Mouse (Mus musculus) erythroid progenitor cell, adult 5-6 weeks (primary cell): ENCODE results near the gene Gtf2ird1. TPM values are rescaled to one million over a fixed set of nuclear protein-coding genes. Genes with fewer than 3 reads are reported as not detected.
"Not testable (repeated sequence)": the region's sequence is repeated elsewhere in the genome, so short reads cannot be mapped to it uniquely, and the experiment has no call there.

Source experiments
- ATAC-seq: replicated peaks from 2 replicates; pipeline ENCODE4 v1.8.0; 2016; ENCODE audit warnings: moderate number of reproducible peaks, mild to moderate bottlenecking, moderate TSS enrichment, inconsistent platforms; ENCODE audit not compliant: poor library complexity, low FRiP score, severe bottlenecking
- total RNA-seq, 2 experiments: library from RNA; stranded (forward) in 1 of 2; stranded (reverse) in 1 of 2; fragments of 150-400 nt in 1 of 2; fragments of 186-747, 209-891 nt in 1 of 2; gene quantifications; 2 replicates each; pipeline versions ENCODE4 v1.2.3 to v1.2.4; 2015 to 2017; ENCODE audit warnings: low replicate concordance in 2 of 2

Gene Gtf2ird1
- total RNA-seq (2015; ENCODE audit: low replicate concordance) = 6.3 and 19.1 TPM in 2 replicates
- total RNA-seq (2017; ENCODE audit: low replicate concordance) = 0.77 and 1.6 TPM in 2 replicates

DNA sequence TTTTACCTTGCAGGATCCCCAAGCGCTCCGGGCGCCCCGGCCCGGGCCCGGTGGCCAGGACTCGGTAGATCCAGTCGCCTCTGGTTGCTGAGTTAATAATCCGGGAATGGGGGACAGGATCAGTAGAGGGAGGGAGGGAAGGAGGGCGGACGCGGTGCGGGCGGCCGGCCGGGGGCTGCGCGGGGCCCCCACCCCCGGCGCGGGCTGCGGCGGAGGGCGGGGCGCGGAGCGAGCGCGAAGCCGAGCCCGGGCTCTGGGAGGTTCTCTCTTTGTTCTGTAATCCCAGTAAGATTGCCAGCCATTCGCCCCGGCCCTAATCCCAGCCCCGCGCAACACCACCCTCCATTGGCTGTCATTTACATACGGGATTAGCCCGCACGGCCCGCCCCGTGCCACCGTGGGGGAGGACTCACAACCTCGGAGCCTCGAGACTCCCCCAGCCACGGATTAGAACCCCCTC is at the start of gene Gtf2ird1:
TSS of gene Gtf2ird1 (minus strand) at position 214 of the 460 bp plus-strand sequence.
- ATAC-seq = no peak

DNA sequence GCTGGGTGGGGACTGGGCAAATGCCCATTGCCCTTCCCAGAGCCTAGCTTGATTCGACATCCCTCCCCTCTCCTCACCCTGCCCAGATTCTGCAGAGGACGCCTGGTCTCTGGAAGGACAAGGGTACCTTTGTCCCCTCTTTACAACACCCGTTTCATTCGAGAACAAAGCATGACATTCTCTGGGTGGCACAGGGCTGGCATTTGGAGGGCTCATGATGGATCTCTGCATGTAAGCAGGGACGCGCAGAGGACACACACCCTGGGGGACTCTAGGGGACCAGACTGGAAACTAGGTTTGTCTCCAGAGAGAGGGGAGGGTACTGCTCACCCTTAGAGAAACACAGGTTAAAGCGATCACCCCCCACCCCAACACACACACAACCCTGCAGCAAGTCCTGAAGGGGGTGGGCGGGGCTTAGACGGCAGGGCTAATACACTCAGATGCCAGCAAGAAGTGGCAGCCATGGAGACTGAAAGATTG is 49.3 kb upstream of the Gtf2ird1 start:
- no peak for ATAC-seq

DNA sequence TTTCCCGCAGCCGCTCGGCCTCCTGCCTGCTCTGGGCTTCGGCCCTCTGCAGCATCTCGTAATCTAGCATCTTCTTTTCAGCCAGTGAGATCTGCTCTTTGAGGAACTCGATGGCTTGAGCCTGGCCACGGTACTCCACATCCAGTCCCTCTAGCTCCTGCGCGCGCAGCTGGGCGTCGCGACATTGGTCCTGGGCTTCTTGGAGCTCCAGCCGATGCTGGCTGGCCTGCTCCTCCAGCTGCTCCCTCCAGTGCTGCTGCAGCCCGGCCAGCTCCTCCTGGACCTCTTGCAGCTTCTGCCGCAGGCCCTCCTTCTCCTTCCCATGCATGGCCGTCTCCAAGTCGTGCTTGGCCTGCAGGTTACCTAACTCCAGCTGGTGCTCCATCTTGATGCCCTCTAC is 46.1 kb upstream of the Gtf2ird1 start:
- no peak for ATAC-seq

DNA sequence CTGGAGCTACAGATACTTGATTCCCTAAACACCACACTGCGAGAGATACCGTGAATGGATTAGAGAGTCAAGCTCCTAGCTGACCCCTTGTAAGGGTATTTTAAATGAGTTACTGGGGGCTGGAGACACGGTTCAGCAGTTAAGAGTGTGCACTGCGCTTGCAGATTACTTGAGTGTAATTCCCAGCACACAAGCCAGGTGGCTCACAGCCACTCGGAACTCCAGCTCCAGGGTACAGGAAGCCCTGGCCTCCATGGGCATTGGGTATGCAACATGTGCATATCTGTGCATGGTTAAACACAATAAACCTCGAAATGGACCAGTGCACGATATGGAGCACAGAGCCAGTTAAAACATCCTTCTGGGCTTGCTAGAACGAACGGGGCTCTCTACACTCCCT is 44.9 kb upstream of the Gtf2ird1 start:
- no peak for ATAC-seq

- ATAC-seq = no peak
These were observed 44.2 kb upstream of the Gtf2ird1 start for GRCm38 (mm10) chr5:134500681-134501080.

GRCm38 (mm10) chr5:134500062-134500461 is 43.5 kb upstream of the Gtf2ird1 start:
- peak; percentile 69 for ATAC-seq

GRCm38 (mm10) chr5:134497026-134497425 is 40.5 kb upstream of the Gtf2ird1 start:
- ATAC-seq = no peak

DNA sequence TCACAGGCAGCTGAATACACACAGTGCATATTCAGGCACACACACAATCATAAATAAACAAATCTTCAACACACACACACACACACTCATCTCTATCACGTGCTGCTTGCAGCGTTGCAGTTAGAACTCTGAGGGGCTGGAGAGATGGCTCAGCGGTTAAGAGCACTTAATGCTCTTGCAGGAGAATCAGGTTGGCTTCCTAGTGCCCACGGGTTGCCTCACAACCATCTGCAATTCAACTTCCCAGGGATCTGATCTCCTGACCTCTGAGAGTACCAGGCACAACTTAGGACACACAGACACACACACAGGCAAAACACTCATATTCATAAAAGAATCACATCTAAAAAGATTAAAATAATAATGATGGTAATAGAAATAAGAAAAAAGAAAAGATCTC is 39.3 kb upstream of the Gtf2ird1 start:
- ATAC-seq = no peak

DNA sequence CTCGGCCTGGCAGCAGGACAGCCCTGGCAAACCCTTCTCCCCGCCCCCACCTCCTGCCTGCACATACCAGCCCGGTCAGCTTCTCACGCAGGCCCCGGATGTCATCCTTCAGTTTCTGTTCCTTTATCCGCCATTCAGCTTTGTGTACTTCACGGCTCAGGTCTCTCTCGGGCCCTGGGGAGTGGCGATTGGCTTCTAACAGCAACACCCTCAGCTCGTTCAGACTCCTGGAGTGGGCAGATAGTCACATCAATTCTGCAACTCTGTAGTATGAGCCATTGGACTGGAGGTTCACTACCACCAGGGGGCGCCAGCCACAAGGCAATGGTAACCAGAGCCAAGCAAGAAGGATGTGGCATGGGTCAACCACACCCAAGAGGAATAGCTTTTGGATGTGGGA is 37.6 kb upstream of the Gtf2ird1 start:
- peak; percentile 80 for ATAC-seq

- ATAC-seq = no peak
These were observed 36.4 kb upstream of the Gtf2ird1 start for GRCm38 (mm10) chr5:134492956-134493355.

DNA sequence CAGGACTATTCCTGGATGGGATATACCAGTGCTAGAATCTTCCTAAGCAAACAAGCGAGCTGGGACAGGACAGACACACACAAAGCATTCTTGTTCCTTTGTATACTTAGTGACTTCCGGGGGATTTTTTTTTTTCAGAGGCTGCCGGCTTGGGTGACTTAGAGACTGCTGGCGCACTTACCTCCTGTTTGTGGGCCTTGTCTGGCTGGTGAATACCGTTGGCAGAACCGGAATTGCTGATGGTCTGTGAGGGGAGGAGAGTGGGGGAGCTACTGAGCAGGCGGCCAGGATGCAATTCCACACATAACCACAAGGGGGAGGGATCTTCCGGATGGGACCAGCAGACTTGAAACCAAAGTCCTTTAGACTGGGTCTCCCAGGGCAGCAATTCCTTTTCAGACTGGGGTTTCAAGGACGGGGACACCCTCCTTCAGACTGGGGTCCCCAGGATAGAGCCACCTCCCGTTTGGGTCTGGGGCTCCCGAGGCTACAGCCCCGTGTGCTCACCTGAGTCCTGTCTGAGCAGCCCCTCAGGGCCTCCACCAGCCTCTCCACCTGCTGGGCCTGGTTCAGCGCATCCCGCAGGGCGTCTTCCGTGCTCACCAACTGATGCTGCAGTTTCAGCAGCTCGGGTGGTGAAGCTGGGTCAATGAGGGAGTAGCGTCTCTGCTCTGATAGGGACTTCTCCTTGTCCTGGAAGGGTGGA is 35.3 kb upstream of the Gtf2ird1 start:
- ATAC-seq = peak; percentile 62; the same call in 1 of the 2 replicates

GRCm38 (mm10) chr5:134491206-134491605 is 34.7 kb upstream of the Gtf2ird1 start:
- ATAC-seq = no peak

- ATAC-seq = no peak
These were observed 33.9 kb upstream of the Gtf2ird1 start for GRCm38 (mm10) chr5:134490465-134490864.

DNA sequence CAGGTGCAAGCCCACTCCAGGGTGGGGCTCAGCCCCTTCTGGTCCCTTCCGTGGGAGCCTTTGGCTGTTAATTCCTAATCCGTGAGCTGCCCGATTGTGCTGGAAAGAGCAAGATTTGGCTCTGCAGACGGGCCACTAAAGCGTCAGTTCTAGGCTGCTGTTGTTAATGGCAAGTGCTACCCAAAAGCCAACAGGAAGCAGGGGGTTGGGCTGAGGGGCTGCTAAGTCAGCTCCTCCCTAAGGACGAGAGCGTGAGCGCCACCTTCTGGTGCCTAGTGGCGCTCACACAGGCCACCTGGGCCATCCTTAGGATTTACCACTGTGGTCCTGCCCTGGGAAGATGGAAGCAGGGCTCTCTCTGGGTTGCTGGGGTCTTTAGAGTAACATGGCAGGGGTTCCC is 33.1 kb upstream of the Gtf2ird1 start:
- no peak for ATAC-seq

GRCm38 (mm10) chr5:134488596-134488995 is 32.1 kb upstream of the Gtf2ird1 start:
- ATAC-seq = no peak

DNA sequence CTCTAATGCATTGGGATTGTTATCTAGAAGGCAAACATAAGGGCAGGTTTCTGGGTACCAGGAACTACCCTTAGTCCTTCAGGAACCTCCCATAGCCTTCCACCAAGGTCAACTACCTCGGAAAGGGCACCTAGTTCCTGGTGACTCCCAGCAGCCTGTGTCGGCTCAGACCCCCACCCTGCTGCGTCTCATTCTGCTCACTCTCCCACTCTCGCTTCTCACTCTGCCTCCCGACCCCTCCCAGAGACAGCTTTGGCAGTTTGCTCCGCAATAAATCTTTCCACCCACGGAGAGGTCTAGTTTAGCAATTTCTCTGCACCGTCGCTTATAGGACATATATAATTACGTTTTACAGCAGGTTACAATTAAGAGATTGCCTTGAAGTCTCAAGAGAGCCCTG is 31.5 kb upstream of the Gtf2ird1 start:
- ATAC-seq = no peak

DNA sequence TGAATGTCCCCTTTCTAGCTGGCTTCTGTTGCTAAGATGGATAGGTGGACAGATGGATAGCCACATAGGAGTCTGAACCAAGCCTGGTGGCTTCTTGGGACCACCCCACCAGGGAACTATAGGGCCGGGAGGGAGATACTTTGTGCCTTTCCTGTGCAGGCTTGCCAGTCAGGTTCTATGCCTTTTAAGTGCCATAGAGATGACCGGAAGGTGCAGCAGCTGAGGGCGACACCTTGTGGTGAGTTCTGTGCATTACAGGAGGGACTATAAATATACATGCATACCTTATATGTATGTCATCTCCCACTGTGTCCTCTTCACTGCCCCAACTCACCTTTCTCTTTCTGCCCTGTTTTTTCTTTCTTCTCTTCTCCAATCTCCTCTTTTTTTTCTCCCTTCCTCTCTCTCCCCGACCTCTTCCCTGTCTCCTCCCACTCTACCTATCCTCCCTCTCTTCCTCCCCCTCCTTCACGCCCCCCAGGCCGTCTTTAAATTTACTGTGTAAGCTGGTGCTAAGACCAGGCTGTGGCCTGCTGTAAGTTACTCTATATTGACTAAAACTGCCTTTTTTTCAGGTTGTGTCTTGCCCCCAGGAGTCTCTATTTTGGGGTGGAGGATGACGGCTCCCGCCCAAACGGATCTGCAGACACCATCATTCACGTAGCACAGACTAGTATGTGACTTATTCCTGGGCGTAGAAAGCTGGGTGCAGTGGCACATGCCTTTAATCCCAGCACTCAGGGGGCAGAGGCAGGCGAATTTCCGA is 29.6 kb upstream of the Gtf2ird1 start:
- ATAC-seq = peak; percentile 79

GRCm38 (mm10) chr5:134485183-134485730 is 28.7 kb upstream of the Gtf2ird1 start:
- ATAC-seq = no peak

- no peak for ATAC-seq
These were observed 26.8 kb upstream of the Gtf2ird1 start for GRCm38 (mm10) chr5:134483291-134483690.

DNA sequence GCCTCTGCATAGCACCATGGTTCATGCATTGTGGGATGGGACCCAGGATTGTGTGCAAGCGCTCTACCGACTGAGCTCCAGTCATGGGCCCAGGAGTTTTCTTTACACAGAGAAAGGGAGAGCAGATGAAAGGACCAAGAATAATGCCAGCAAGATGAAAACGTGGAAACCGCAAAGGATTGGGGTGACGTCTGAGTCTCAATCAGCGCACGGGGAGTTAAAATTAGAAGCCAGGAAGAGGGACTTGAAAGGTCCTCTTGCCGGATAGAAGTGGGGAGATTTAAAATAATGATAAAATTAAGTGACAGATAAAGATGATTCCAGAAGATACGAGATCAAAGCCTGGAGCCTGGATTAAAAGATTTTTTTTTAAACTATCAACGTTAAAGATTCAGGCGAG is 25.8 kb upstream of the Gtf2ird1 start:
- no peak for ATAC-seq

GRCm38 (mm10) chr5:134478886-134479285 is 22.4 kb upstream of the Gtf2ird1 start:
- not testable (repeated sequence) for ATAC-seq
